In the genomic region with DNA sequence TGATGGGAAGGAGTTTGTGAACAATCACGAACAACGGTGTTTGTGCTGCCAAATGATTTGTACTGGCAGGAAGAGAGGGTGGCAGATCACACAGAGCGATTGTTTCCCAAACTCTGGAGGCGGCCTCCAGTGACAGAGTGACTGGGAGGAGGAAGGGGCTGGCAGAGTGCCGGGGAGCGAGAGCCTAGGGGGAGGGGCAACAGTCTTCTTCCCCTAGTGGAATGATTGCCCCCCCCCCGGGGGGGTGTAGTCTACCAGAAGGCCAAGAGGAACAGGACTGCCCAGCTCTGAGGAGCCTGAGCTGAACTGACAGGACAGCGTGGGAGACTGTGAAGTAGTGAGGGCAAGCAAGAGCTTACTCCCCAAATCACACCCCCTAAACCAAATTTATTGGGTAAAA, we compare ENCODE assay signal across 8 mouse cellular contexts.
A peak's percentile ranks its signal among the peaks of the same experiment; 100 is the strongest.
DNase-seq lines count a peak whose midpoint lies in the region; ATAC-seq and TF ChIP-seq lines count a peak whose summit lies in the region.

No protein-coding gene starts in this region.

- H3K27ac ChIP-seq in midbrain, embryonic 10.5 days (replicated peaks), result peak overlapping the region; percentile 74
- no peak overlapping the region for H3K27ac ChIP-seq in midbrain, embryonic 16.5 days (ENCODE audit: low read length)
- no peak overlapping the region for H3K27ac ChIP-seq in heart, postnatal 0 days (ENCODE audit: low read depth)
- H3K27ac ChIP-seq in kidney, postnatal 0 days, result no peak overlapping the region
- H3K27ac ChIP-seq in limb, embryonic 15.5 days, result peak overlapping the region; percentile 54
- H3K27ac ChIP-seq in neural tube, embryonic 15.5 days (replicated peaks), result peak overlapping the region; percentile 74; the same call in 1 of the 2 replicates

- H3K27me3 ChIP-seq in midbrain, embryonic 10.5 days (ENCODE audit: low read depth, poor library complexity, severe bottlenecking), result peaks cover 71% of the 10 kb centered on the region
- no peaks in the 10 kb centered on the region for H3K27me3 ChIP-seq in midbrain, embryonic 16.5 days (ENCODE audit: control insufficient read depth, insufficient read depth, low read depth, low read length)
- H3K27me3 ChIP-seq in heart, postnatal 0 days (ENCODE audit: control insufficient read depth, insufficient read depth, low read length), result peaks cover 74% of the 10 kb centered on the region
- no peaks in the 10 kb centered on the region for H3K27me3 ChIP-seq in kidney, postnatal 0 days (ENCODE audit: insufficient read depth, low read length)
- H3K27me3 ChIP-seq in limb, embryonic 15.5 days, result peaks cover 16% of the 10 kb centered on the region
- peaks cover 4% of the 10 kb centered on the region; the same call in 1 of the 2 replicates for H3K27me3 ChIP-seq in neural tube, embryonic 15.5 days (replicated peaks)

- H3K9me3 ChIP-seq in midbrain, embryonic 10.5 days (replicated peaks), result no peaks in the 10 kb centered on the region
- no peaks in the 10 kb centered on the region for H3K9me3 ChIP-seq in midbrain, embryonic 16.5 days (replicated peaks; ENCODE audit: control insufficient read depth, low read length, poor library complexity, severe bottlenecking)
- H3K9me3 ChIP-seq in heart, postnatal 0 days (replicated peaks; ENCODE audit: control insufficient read depth, low read length), result no peaks in the 10 kb centered on the region
- H3K9me3 ChIP-seq in kidney, postnatal 0 days (replicated peaks; ENCODE audit: low read length), result no peaks in the 10 kb centered on the region
- no peaks in the 10 kb centered on the region for H3K9me3 ChIP-seq in limb, embryonic 15.5 days
- no peaks in the 10 kb centered on the region for H3K9me3 ChIP-seq in neural tube, embryonic 15.5 days (replicated peaks)

- H3K9ac ChIP-seq in midbrain, embryonic 16.5 days (ENCODE audit: low read depth, low read length), result no peak overlapping the region
- no peak overlapping the region for H3K9ac ChIP-seq in heart, postnatal 0 days (replicated peaks; ENCODE audit: low read depth, low read length)
- no peak overlapping the region for H3K9ac ChIP-seq in kidney, postnatal 0 days (ENCODE audit: low read depth, low read length)
- no peak overlapping the region for H3K9ac ChIP-seq in limb, embryonic 15.5 days
- no peak overlapping the region for H3K9ac ChIP-seq in neural tube, embryonic 15.5 days (replicated peaks)

- no peak for TF ChIP-seq CTCF in heart, postnatal 0 days (IDR thresholded peaks at IDR 0.05; ENCODE audit: low read depth)
- no peak for TF ChIP-seq CTCF in kidney, postnatal 0 days (IDR thresholded peaks at IDR 0.05; ENCODE audit: low read depth)

- no peaks in the 10 kb centered on the region for H3K36me3 ChIP-seq in midbrain, embryonic 10.5 days
- H3K36me3 ChIP-seq in midbrain, embryonic 16.5 days (ENCODE audit: control insufficient read depth, insufficient read depth, low read length), result no peaks in the 10 kb centered on the region
- H3K36me3 ChIP-seq in heart, postnatal 0 days (replicated peaks; ENCODE audit: control insufficient read depth, insufficient read depth, low read length), result no peaks in the 10 kb centered on the region
- H3K36me3 ChIP-seq in kidney, postnatal 0 days (ENCODE audit: insufficient read depth, low read length), result no peaks in the 10 kb centered on the region
- H3K36me3 ChIP-seq in limb, embryonic 15.5 days, result no peaks in the 10 kb centered on the region
- no peaks in the 10 kb centered on the region for H3K36me3 ChIP-seq in neural tube, embryonic 15.5 days

- peak; percentile 50 for DNase-seq in midbrain, embryonic 10.5 days (ENCODE audit: low spot score)
- peak; percentile 57 for DNase-seq in forelimb bud, embryonic 11.5 days (ENCODE audit: low read depth, low spot score)
- peak; percentile 77 for DNase-seq in heart, postnatal 0 days (ENCODE audit: low spot score)
- peak; percentile 88 for DNase-seq in kidney, postnatal 0 days (ENCODE audit: low spot score)
- no peak for DNase-seq in thymus, adult 18-20 months

- peaks cover 47% of the 10 kb centered on the region for H3K4me1 ChIP-seq in midbrain, embryonic 10.5 days
- H3K4me1 ChIP-seq in midbrain, embryonic 16.5 days (ENCODE audit: control insufficient read depth, insufficient read depth, low read length), result peaks cover 40% of the 10 kb centered on the region
- H3K4me1 ChIP-seq in heart, postnatal 0 days (ENCODE audit: control insufficient read depth, insufficient read depth), result peaks cover 11% of the 10 kb centered on the region
- peaks cover 12% of the 10 kb centered on the region; the same call in 1 of the 2 replicates for H3K4me1 ChIP-seq in kidney, postnatal 0 days (replicated peaks; ENCODE audit: insufficient read depth, low read length)
- H3K4me1 ChIP-seq in limb, embryonic 15.5 days, result peaks cover 37% of the 10 kb centered on the region
- peaks cover 56% of the 10 kb centered on the region for H3K4me1 ChIP-seq in neural tube, embryonic 15.5 days

- peak overlapping the region; percentile 20; the same call in 1 of the 2 replicates for H3K4me3 ChIP-seq in midbrain, embryonic 10.5 days
- no peak overlapping the region for H3K4me3 ChIP-seq in midbrain, embryonic 16.5 days (ENCODE audit: low read depth, low read length)
- peak overlapping the region; percentile 21 for H3K4me3 ChIP-seq in heart, postnatal 0 days (ENCODE audit: low read depth, low read length)
- no peak overlapping the region for H3K4me3 ChIP-seq in kidney, postnatal 0 days (replicated peaks; ENCODE audit: low read depth, low read length)
- no peak overlapping the region for H3K4me3 ChIP-seq in limb, embryonic 15.5 days
- no peak overlapping the region for H3K4me3 ChIP-seq in neural tube, embryonic 15.5 days (replicated peaks)

- H3K4me2 ChIP-seq in midbrain, embryonic 16.5 days (ENCODE audit: low read length), result no peak overlapping the region
- H3K4me2 ChIP-seq in heart, postnatal 0 days (ENCODE audit: low read depth, low read length), result peak overlapping the region; percentile 42
- H3K4me2 ChIP-seq in kidney, postnatal 0 days (ENCODE audit: low read length), result peak overlapping the region; percentile 41
- peak overlapping the region; percentile 27; the same call in 1 of the 2 replicates for H3K4me2 ChIP-seq in limb, embryonic 15.5 days
- H3K4me2 ChIP-seq in neural tube, embryonic 15.5 days, result peak overlapping the region; percentile 17; the same call in 1 of the 2 replicates

- no peak for ATAC-seq in midbrain, embryonic 16.5 days
- peak; percentile 68 for ATAC-seq in heart, postnatal 0 days (ENCODE audit: insufficient read depth, low read depth)
- no peak for ATAC-seq in kidney, postnatal 0 days (replicated peaks; ENCODE audit: low FRiP score, low read depth)
- no peak for ATAC-seq in limb, embryonic 15.5 days (ENCODE audit: insufficient number of reproducible peaks, low FRiP score, low TSS enrichment, low read depth)
- no peak for ATAC-seq in neural tube, embryonic 15.5 days (ENCODE audit: low FRiP score)

- WGBS in midbrain, embryonic 10.5 days, result 4% methylated on average over 8 of the region's 8 CpGs
- 5% methylated on average over 8 of the region's 8 CpGs for WGBS in midbrain, embryonic 16.5 days
- under 1% methylated on average over 8 of the region's 8 CpGs for WGBS in heart, postnatal 0 days
- WGBS in kidney, postnatal 0 days, result 1% methylated on average over 8 of the region's 8 CpGs
- 2% methylated on average over 8 of the region's 8 CpGs for WGBS in limb, embryonic 15.5 days
- 7% methylated on average over 8 of the region's 8 CpGs for WGBS in neural tube, embryonic 15.5 days

- no peak for TF ChIP-seq EP300 in heart, postnatal 0 days (IDR thresholded peaks at IDR 0.05; ENCODE audit: low read depth)

Comparison
In these comparisons a context has a peak if more than half of its experiments do, and no peak if none do; other contexts are left out.
1. H3K27ac ChIP-seq: peak in midbrain, embryonic 10.5 days (single experiment), limb, embryonic 15.5 days (single experiment) and neural tube, embryonic 15.5 days (single experiment); none in midbrain, embryonic 16.5 days (single experiment), heart, postnatal 0 days (single experiment) and kidney, postnatal 0 days (single experiment).
2. H3K4me3 ChIP-seq: peak in midbrain, embryonic 10.5 days (single experiment) and heart, postnatal 0 days (single experiment); none in midbrain, embryonic 16.5 days (single experiment), kidney, postnatal 0 days (single experiment), limb, embryonic 15.5 days (single experiment) and neural tube, embryonic 15.5 days (single experiment).
3. DNase-seq: peak in midbrain, embryonic 10.5 days (single experiment), forelimb bud, embryonic 11.5 days (single experiment), heart, postnatal 0 days (single experiment) and kidney, postnatal 0 days (single experiment); none in thymus, adult 18-20 months (0 of 2).